Mouse (Mus musculus): ENCODE data around the gene Ghr.

Gene Ghr

GRCm38 (mm10) chr15:3582807-3583636 lies at the start of gene Ghr:
Gene Ghr (minus strand): TSS chr15:3583492.
- peak; percentile 44 to 51 for DNase-seq

GRCm38 (mm10) chr15:3622746-3623145 lies 39.5 kb upstream of the Ghr start:
- DNase-seq = no peak

GRCm38 (mm10) chr15:3620368-3620767 lies 37.1 kb upstream of the Ghr start:
- DNase-seq = no peak

GRCm38 (mm10) chr15:3618311-3618710 lies 35.0 kb upstream of the Ghr start:
- no peak for DNase-seq

GRCm38 (mm10) chr15:3611961-3612360 lies 28.7 kb upstream of the Ghr start:
- no peak for DNase-seq

- no peak for DNase-seq
Observed at GRCm38 (mm10) chr15:3607951-3608350, 24.7 kb upstream of the Ghr start.

- no peak for DNase-seq
Observed at GRCm38 (mm10) chr15:3602098-3602486, 18.8 kb upstream of the Ghr start.

GRCm38 (mm10) chr15:3601422-3602097 lies 18.3 kb upstream of the Ghr start:
- no peak for DNase-seq

- DNase-seq = no peak
Observed at GRCm38 (mm10) chr15:3587879-3588278, 4.6 kb upstream of the Ghr start.

- DNase-seq = no peak
Observed at GRCm38 (mm10) chr15:3584361-3584760, 1.1 kb upstream of the Ghr start.

GRCm38 (mm10) chr15:3581861-3582806 lies 1.2 kb downstream of the Ghr start:
- no peak for DNase-seq

GRCm38 (mm10) chr15:3581337-3581736 lies 2.0 kb downstream of the Ghr start:
- DNase-seq = no peak

- no peak for DNase-seq
Observed at GRCm38 (mm10) chr15:3580216-3580615, 3.1 kb downstream of the Ghr start.

- no peak for DNase-seq
Observed at GRCm38 (mm10) chr15:3578286-3578980, 4.9 kb downstream of the Ghr start.

GRCm38 (mm10) chr15:3569178-3569903 lies 14.0 kb downstream of the Ghr start:
- DNase-seq = no peak

- no peak for DNase-seq
Observed at GRCm38 (mm10) chr15:3564570-3564969, 18.7 kb downstream of the Ghr start.

GRCm38 (mm10) chr15:3563929-3564516 lies 19.3 kb downstream of the Ghr start:
- DNase-seq = no peak

GRCm38 (mm10) chr15:3563473-3563872 lies 19.8 kb downstream of the Ghr start:
- no peak for DNase-seq

GRCm38 (mm10) chr15:3558524-3558923 lies 24.8 kb downstream of the Ghr start:
- DNase-seq = no peak

- DNase-seq = no peak
Observed at GRCm38 (mm10) chr15:3544289-3544688, 39.0 kb downstream of the Ghr start.

- no peak for DNase-seq
Observed at GRCm38 (mm10) chr15:3536309-3536900, 46.9 kb downstream of the Ghr start.
